Mouse (Mus musculus): ENCODE measurements at regions not wholly inside any gene's neighbourhood (a gene's known extent, or its start where the extent isn't known, plus 50 kb on each side); places are given as distances from the start of the nearest gene placed in this dataset.

DNA sequence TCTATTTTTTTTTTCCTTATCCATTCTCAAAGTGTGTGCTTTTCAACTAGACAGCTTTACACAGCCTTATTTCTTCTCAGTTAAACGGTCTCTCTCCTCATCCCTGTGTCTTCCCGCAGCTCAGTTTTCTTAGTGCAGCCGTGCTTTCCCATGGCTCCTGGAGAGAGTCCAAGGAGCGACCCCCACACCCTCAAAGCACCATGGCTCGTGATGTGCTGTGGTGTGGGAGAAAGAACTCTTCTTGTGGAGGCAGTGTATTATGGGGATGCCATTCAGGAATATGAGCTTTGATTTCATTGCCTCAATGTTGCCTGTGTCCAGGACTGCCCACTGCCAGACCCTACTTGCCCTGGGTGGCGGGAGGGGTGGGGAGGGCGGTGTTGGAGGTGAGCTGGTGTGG, 576.1 kb downstream of the Tmem182 start:
- Histone ChIP-seq H3K4me3 (ENCODE audit: insufficient read depth, poor library complexity, severe bottlenecking) (no peak overlapping the region), H3ac (ENCODE audit: control insufficient read depth, insufficient read length, low read depth) (no peak overlapping the region), H3K79me3 (ENCODE audit: low read depth) (no peaks in the 10 kb centered on the region), H3K79me2 (ENCODE audit: control insufficient read depth, insufficient read depth) (no peaks in the 10 kb centered on the region), H3K36me3 (ENCODE audit: control insufficient read depth, insufficient read depth) (no peaks in the 10 kb centered on the region), H3K27me3 (ENCODE audit: control insufficient read depth, insufficient read depth, insufficient read length) (peaks cover 3% of the 10 kb centered on the region)
- no peak for TF ChIP-seq MYOD1 (IDR thresholded peaks at IDR 0.05; ENCODE audit: control insufficient read depth, insufficient read length, low read depth)
- TF ChIP-seq USF1 (IDR thresholded peaks at IDR 0.05; ENCODE audit: low read depth), result no peak
- no peak for TF ChIP-seq FOSL1 (IDR thresholded peaks at IDR 0.05; ENCODE audit: insufficient read depth, low read length, poor library complexity, severe bottlenecking)
- TF ChIP-seq MAX (IDR thresholded peaks at IDR 0.05), result no peak
- no peak for TF ChIP-seq CTCF (IDR thresholded peaks at IDR 0.05; ENCODE audit: control insufficient read depth, insufficient read depth, insufficient read length)
- TF ChIP-seq CEBPB (IDR thresholded peaks at IDR 0.05; ENCODE audit: low read depth), result no peak
- TF ChIP-seq MYOG (IDR thresholded peaks at IDR 0.05; ENCODE audit: control insufficient read depth, extremely low read depth, insufficient read length), result no peak

DNA sequence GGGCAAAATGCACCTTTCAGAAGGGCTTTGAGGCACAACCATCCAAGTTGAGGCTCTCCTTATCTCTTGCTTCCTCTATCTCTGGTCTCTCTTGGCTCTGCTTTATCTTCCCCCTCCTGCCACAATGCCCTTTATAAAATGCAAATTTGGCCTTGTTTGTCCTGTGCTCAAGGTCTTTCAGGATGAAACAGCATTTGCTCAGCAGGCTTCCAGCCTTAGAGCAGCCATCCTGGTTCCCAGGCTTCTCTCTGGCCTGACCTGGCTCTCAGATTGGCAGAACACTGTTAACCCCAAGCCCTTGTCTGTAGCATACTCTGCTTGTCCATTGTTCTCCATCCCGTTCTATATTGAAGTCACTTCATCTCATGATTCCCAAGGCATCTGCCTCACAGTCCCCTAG, 579.3 kb downstream of the Tmem182 start:
- H3K79me2 ChIP-seq (ENCODE audit: control insufficient read depth, insufficient read depth), result no peaks in the 10 kb centered on the region
- H3ac ChIP-seq (ENCODE audit: control insufficient read depth, insufficient read length, low read depth), result no peak overlapping the region
- no peaks in the 10 kb centered on the region for H3K79me3 ChIP-seq (ENCODE audit: low read depth)
- TF ChIP-seq CTCF (IDR thresholded peaks at IDR 0.05; ENCODE audit: control insufficient read depth, insufficient read depth, insufficient read length), result no peak
- TF ChIP-seq MYOD1 (IDR thresholded peaks at IDR 0.05; ENCODE audit: control insufficient read depth, insufficient read length, low read depth), result no peak
- TF ChIP-seq MYOG (IDR thresholded peaks at IDR 0.05; ENCODE audit: control insufficient read depth, extremely low read depth, insufficient read length), result no peak
- no peak for TF ChIP-seq CEBPB (IDR thresholded peaks at IDR 0.05; ENCODE audit: low read depth)
- TF ChIP-seq FOSL1 (IDR thresholded peaks at IDR 0.05; ENCODE audit: insufficient read depth, low read length, poor library complexity, severe bottlenecking), result no peak
- no peak for TF ChIP-seq MAX (IDR thresholded peaks at IDR 0.05)
- TF ChIP-seq USF1 (IDR thresholded peaks at IDR 0.05; ENCODE audit: low read depth), result no peak
- no peaks in the 10 kb centered on the region for H3K27me3 ChIP-seq (ENCODE audit: control insufficient read depth, insufficient read depth, insufficient read length)
- no peak overlapping the region for H3K4me3 ChIP-seq (ENCODE audit: insufficient read depth, poor library complexity, severe bottlenecking)
- no peaks in the 10 kb centered on the region for H3K36me3 ChIP-seq (ENCODE audit: control insufficient read depth, insufficient read depth)

- Histone ChIP-seq H3K79me2 (ENCODE audit: control insufficient read depth, insufficient read depth) (no peaks in the 10 kb centered on the region), H3K79me3 (ENCODE audit: low read depth) (no peaks in the 10 kb centered on the region), H3ac (ENCODE audit: control insufficient read depth, insufficient read length, low read depth) (no peak overlapping the region), H3K27me3 (ENCODE audit: control insufficient read depth, insufficient read depth, insufficient read length) (no peaks in the 10 kb centered on the region), H3K36me3 (ENCODE audit: control insufficient read depth, insufficient read depth) (no peaks in the 10 kb centered on the region), H3K4me3 (ENCODE audit: insufficient read depth, poor library complexity, severe bottlenecking) (no peak overlapping the region)
- TF ChIP-seq CEBPB (IDR thresholded peaks at IDR 0.05; ENCODE audit: low read depth) (no peak), MYOD1 (IDR thresholded peaks at IDR 0.05; ENCODE audit: control insufficient read depth, insufficient read length, low read depth) (no peak), USF1 (IDR thresholded peaks at IDR 0.05; ENCODE audit: low read depth) (no peak), MYOG (IDR thresholded peaks at IDR 0.05; ENCODE audit: control insufficient read depth, extremely low read depth, insufficient read length) (no peak), CTCF (IDR thresholded peaks at IDR 0.05; ENCODE audit: control insufficient read depth, insufficient read depth, insufficient read length) (no peak), FOSL1 (IDR thresholded peaks at IDR 0.05; ENCODE audit: insufficient read depth, low read length, poor library complexity, severe bottlenecking) (no peak)
Measured at GRCm38 (mm10) chr1:41386435-41386834, 581.0 kb downstream of the Tmem182 start.

GRCm38 (mm10) chr1:41390102-41390884, 584.9 kb downstream of the Tmem182 start:
- H3K4me3 ChIP-seq (ENCODE audit: insufficient read depth, poor library complexity, severe bottlenecking), result no peak overlapping the region
- TF ChIP-seq MAX (IDR thresholded peaks at IDR 0.05) (no peak), CEBPB (IDR thresholded peaks at IDR 0.05; ENCODE audit: low read depth) (no peak), FOSL1 (IDR thresholded peaks at IDR 0.05; ENCODE audit: insufficient read depth, low read length, poor library complexity, severe bottlenecking) (no peak), CTCF (IDR thresholded peaks at IDR 0.05; ENCODE audit: control insufficient read depth, insufficient read depth, insufficient read length) (no peak), MYOD1 (IDR thresholded peaks at IDR 0.05; ENCODE audit: control insufficient read depth, insufficient read length, low read depth) (no peak), MYOG (IDR thresholded peaks at IDR 0.05; ENCODE audit: control insufficient read depth, extremely low read depth, insufficient read length) (no peak), USF1 (IDR thresholded peaks at IDR 0.05; ENCODE audit: low read depth) (no peak)
- H3K79me3 ChIP-seq (ENCODE audit: low read depth), result no peaks in the 10 kb centered on the region
- no peaks in the 10 kb centered on the region for H3K27me3 ChIP-seq (ENCODE audit: control insufficient read depth, insufficient read depth, insufficient read length)
- H3ac ChIP-seq (ENCODE audit: control insufficient read depth, insufficient read length, low read depth), result no peak overlapping the region
- no peaks in the 10 kb centered on the region for H3K79me2 ChIP-seq (ENCODE audit: control insufficient read depth, insufficient read depth)
- H3K36me3 ChIP-seq (ENCODE audit: control insufficient read depth, insufficient read depth), result no peaks in the 10 kb centered on the region

- no peak for TF ChIP-seq MYOD1 (IDR thresholded peaks at IDR 0.05; ENCODE audit: control insufficient read depth, insufficient read length, low read depth)
- no peak for TF ChIP-seq CEBPB (IDR thresholded peaks at IDR 0.05; ENCODE audit: low read depth)
- no peak for TF ChIP-seq FOSL1 (IDR thresholded peaks at IDR 0.05; ENCODE audit: insufficient read depth, low read length, poor library complexity, severe bottlenecking)
- TF ChIP-seq MAX (IDR thresholded peaks at IDR 0.05), result no peak
- TF ChIP-seq USF1 (IDR thresholded peaks at IDR 0.05; ENCODE audit: low read depth), result no peak
- no peak for TF ChIP-seq MYOG (IDR thresholded peaks at IDR 0.05; ENCODE audit: control insufficient read depth, extremely low read depth, insufficient read length)
- no peak for TF ChIP-seq CTCF (IDR thresholded peaks at IDR 0.05; ENCODE audit: control insufficient read depth, insufficient read depth, insufficient read length)
- Histone ChIP-seq H3K79me3 (ENCODE audit: low read depth) (no peaks in the 10 kb centered on the region), H3K27me3 (ENCODE audit: control insufficient read depth, insufficient read depth, insufficient read length) (no peaks in the 10 kb centered on the region), H3K4me3 (ENCODE audit: insufficient read depth, poor library complexity, severe bottlenecking) (no peak overlapping the region), H3K36me3 (ENCODE audit: control insufficient read depth, insufficient read depth) (no peaks in the 10 kb centered on the region), H3K79me2 (ENCODE audit: control insufficient read depth, insufficient read depth) (no peaks in the 10 kb centered on the region), H3ac (ENCODE audit: control insufficient read depth, insufficient read length, low read depth) (no peak overlapping the region)
Measured at GRCm38 (mm10) chr1:41391071-41391470, 585.7 kb downstream of the Tmem182 start.

All from C2C12 (cell line).